Mouse (Mus musculus) erythroblast, adult 5-6 weeks (primary cell): ENCODE measurements around the gene Rmi2. TPM values are rescaled to one million over a fixed set of nuclear protein-coding genes. Genes with fewer than 3 reads are reported as not detected.

ENCODE experiments used
- ATAC-seq: replicated peaks from 2 replicates; pipeline ENCODE4 v1.8.0; 2016; ENCODE audit warnings: moderate number of reproducible peaks, mild to moderate bottlenecking, moderate TSS enrichment, inconsistent platforms; ENCODE audit not compliant: poor library complexity, low FRiP score, severe bottlenecking
- total RNA-seq, 2 experiments: library from RNA; stranded (forward) in 1 of 2; stranded (reverse) in 1 of 2; fragments of 150-400 nt in 1 of 2; fragments of 200-764, 138-1000 nt in 1 of 2; gene quantifications; 2 replicates each; pipeline versions ENCODE4 v1.2.3 to v1.2.4; 2015 to 2017; ENCODE audit warnings: low replicate concordance in 2 of 2

Gene Rmi2
- total RNA-seq, 2 experiments from 2014 or later: 0.96 to 1.3 TPM

DNA sequence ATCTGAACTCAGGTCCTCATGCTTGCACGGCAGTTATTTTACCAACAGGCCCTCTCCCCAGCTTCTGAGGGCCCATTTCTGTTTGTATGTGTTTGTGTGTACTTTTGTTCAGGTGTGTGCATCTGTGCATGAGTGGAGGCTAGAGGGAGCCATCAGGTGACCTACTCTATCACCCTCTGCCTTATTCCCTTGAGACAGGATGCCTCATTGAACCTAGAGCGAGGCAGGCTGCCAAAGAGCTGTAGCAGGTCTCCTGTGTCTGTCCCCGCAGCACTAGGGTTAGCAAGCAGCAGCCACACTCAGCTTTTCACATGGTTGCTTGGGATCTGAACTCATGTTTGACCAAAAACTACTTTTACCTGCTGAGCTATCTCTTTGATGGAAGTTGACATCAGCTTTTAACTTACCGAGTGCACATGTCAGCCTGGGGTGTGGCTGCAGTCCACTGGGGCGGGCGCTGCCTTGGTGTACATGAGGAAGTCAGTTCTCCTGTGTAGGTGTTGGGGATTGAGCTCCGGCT is 24.9 kb downstream of the Rmi2 start:
- ATAC-seq: no peak

DNA sequence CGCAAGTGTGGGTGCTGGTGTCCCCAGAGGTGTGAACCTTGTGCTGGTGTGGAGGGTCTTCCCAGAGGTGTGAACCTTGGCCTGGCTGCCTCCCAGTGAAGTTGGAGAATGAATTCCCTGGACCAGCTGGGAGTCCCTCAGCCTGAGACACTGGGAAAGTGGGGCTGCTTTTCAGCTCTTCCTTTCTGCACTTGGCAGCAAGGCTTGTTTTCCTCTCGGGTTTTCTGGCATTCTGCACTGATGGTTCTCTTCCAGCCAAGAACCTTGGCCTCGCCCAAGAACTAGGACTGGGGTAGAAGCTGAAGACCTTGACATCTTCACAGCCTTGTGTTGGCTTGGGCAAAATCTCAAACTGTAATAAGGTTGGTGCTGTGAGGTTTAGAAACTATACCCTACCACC is 26.5 kb downstream of the Rmi2 start:
- ATAC-seq: no peak

DNA sequence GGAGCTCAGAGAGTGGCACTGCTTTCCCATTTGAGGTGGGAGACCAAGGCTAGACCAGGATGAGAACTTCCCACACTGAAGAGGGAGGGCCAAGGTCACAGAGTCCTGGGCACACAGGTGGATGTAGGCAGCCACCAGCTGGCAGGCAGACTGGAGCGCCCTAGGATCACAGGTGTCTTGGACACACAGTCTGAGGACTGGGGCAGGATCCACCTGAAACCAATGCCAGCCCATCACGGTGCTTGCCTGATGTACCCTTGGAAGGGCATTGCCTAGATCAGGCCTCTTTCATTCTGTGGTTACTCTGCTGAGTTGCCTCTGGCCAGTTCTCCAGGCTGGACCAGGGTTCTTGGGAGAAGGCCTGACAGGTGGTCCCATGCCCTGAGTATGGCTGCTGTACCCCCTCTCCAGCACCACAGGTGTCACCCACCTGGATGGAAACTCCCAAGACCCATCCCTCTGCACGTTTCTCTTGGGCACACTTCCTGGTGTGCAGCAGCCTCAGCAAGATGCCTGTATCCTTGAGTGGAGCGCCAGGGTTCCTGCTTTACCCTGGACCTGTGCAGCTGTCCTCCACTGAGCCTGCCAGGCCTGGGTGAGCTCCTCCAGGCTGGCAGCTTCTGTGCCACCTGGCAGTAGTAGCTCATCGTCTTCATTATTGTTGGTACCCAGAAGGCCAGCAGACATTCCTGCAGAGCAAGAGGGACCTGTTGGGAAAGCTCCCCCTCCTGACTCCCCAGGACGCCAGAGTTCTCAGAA is 30.2 kb downstream of the Rmi2 start:
- no peak for ATAC-seq

DNA sequence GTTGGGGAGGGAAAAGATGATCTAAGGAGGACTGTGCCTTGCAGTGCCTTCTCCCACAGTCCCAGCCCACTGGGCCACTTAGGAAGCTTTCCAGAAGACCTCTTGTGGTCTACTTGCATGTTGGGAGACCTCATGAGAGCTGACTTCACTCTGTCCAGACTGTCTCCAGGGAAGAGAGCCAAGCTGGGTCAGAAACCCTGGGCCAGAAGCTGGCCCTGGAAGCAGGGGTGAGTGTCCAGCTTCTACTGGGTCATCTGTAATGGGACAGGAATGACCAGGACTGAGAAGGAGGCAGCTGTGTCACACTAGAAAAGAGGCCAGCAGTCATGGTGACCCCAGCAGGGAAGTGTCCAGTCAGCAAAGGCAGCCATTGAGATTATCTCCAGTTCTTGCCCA is 30.7 kb downstream of the Rmi2 start:
- ATAC-seq: no peak

DNA sequence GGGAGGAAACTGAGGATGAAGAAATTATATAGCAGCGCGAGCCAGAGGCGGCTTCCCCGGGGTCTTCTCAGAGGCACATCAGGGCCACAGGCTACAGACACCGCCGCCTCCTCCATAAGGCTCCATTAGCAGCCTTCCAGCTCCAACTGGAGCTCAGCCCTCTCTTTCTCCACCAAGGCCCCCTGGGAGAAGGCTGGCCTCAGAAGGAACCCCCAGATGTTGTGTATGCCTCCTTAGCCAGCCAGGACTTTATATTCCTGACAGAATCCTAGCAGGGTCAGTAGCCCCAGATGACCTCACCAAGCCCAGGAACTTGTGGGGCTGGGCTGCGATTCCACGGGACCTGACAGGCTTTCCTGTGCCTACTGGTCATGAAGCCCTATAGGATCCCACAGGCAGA is 32.0 kb downstream of the Rmi2 start:
- no peak for ATAC-seq

DNA sequence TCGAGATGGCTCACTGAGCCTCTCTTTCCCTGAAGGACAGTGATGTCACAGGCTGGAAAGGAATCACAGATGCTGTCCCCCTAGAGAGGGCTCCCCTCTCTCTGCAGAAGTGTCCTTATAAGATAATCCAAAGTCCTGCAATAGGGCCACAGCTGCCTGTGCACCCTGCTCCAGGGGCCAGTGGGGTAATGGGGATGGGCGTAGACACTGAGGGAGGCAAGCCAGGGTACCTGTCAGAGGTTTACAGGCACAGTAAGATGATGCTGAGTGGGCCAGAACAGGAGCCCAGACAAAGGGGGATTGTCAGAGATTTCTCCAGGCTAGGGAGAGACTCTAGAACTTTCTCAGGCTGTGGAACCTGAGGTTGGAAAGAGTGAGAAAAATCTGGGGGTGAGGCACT is 32.6 kb downstream of the Rmi2 start:
- no peak for ATAC-seq

DNA sequence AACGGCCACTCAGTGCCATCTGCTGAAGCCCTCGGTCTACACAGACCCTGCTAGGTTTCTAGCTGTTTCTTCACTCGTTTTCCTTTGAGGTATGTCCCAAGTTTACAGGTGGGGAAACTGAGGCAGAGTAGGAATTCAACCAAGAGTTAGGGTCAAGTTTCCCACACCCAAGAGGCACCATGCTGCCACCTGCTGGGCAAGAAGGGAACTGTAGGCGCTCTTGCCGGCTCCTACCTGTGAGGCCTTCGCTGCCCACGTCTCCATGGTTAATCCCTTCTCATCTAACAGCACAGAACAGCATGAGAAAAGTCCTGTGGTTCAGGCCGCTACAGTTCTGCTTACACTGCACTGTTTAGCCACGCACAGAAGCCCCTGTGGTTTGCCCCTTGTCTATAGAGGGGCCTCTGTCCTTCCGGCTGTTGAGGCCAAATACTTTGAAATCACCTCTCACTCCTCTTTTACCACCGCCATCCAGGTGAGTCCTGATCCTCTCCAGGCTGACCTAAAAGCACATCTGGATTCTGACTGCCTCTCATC is 33.1 kb downstream of the Rmi2 start:
- peak; percentile 56; the same call in 1 of the 2 replicates for ATAC-seq

DNA sequence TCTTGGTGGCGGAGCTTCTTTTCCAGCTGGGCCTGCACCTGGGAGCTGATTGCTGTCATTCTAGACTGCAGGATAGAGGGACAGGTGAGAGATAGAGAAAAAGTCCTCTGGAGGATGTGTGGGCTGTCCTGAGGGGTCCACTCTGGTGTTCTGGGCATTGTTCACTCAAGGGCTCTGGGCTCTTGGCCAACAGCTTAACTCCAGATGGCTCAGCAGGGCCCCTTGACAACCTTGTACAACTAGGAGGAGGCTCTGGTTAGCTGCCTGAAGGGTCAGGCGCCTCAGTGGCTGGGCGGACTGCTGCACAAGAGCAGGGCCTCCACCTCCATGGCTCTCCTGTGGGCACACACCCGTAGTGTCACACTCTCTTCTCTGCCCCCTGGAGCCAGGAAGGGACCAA is 36.1 kb downstream of the Rmi2 start:
- ATAC-seq: no peak

DNA sequence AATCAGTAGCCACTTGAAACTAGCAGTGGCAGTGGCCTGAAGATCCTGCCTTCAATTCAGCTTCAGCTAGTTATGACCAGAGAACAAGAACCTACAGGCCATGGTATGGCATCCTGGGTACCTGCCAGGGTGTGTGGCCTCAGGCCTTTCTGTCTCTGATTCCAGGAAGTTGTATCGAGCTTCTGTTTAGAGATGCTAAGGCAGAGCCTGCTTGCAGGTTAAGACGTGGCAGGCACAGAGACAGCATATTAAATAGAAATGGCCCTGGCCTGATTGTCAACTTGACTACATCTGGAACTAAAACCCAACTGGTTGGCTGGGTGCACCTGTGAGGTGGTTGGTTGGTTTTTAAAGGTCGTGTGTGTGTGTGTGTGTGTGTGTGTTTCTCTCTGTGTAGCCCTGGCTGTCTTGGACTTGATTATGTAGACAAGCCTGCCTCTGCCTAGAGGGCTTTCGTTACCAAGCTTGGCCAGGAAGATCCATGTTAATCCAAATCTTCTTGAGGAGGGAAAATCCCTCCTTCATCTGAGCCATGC is 38.0 kb downstream of the Rmi2 start:
- ATAC-seq: no peak

DNA sequence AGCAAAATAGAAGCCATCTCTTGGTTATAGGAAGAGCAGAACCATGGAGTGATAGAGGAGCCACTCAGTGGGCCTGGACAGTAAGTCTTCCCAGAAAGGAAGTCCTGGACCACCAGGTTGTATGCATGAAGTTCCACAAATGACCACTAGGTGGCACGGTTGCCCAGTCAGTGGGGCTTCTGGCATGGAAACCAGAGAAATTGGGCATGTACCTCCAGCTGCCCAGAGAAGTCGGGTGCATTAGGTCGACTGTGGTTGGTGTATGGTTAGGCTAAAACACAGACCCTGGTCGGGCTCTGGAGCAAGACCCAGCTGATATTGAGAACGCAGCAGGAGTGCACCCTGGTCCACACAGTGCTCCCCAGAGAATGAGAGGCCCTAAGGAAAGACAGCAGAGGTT is 38.8 kb downstream of the Rmi2 start:
- peak; percentile 63 for ATAC-seq

DNA sequence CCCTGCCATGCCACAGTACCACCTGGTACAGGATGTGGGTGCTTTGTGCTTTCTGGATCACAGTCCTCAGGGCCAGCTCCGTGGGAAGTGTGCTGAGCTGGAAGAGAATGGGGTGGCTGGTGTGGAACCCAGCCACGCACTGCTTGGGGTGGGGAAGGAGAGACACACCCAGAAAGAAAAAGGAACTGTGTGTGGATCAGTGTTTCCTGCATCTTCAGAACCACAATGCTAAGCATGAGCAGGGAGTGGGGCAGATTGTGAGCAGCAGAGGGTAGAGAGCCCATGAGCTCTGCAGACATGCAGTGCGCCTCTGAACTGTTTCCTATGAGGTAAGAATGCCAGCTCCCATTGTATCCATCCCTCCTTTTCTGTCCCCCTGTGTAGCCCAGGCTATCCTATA is 43.4 kb downstream of the Rmi2 start:
- no peak for ATAC-seq

DNA sequence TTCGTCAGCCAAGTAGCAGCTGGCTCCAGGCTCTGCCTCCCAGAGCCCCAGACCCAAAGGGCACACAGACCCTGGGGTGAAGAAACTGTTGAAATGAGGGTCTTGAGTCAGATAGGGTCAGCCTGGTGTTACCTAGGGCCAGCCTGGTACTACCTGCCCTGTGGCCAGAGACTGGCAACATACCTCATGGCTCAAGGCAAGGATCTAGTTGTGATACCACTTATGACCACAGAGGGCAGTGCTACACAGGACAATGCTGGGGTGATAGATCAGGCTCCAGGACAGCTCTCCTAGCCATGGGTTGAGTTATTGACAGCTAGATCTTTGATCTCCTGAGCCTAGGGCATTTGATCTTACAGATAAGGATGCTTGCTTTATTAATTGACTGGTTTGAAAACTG is 44.6 kb downstream of the Rmi2 start:
- 0 out of 2 replicates have a peak, but pooled peaks have one; percentile 62 for ATAC-seq

DNA sequence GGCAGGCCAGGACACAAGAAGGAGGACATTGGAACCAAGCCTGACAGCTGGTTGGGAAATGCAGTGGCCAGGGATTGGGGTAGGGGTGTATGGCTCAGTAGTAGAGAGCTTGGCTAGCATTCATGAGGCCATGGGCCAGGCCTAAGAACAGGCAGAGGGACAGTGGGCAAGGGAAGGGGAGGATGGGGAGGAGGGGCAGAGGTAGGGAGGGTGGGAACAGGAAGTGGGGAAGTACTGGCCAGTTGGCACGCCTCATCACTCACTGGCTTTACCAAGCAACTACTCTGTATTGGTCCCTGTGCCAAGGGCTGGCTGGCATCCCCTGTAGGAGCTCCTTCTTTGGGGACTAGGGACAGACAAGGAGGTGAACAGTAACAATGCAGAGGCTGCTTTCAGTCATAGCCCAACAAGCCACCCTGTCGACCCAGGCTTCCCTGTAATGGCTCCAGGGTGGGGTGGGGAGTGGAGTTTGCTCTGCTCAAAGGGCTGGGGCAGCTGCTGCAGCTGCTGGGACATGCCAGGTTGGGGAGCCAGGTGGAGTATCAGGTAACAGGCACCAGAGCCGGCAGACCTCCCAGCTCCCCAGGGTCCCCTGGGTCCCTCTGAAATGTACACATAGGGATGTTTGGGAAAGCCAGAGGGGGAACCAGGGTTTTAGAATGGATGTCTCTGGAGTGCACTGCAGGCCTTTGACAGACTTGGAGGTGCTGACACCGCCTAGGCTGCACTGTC is 46.5 kb downstream of the Rmi2 start:
- no peak for ATAC-seq

DNA sequence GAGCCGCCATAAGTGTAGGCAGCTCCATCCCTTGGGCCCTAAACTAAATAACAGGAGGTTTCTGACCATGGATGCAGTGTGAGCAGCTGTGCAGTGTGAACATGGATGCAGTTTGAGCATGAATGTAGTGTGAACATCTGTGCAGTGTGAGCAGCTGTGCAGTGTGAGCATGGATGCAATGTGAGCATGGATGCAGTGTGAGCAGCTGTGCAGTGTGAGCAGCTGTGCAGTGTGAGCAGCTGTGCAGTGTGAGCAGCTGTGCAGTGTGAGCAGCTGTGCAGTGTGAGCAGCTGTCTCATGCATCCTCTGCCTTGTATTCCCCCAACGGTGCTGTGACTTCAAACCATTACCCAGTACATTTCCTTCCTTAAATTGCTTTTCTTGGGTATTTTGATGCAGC is 52.6 kb downstream of the Rmi2 start:
- ATAC-seq: no peak

DNA sequence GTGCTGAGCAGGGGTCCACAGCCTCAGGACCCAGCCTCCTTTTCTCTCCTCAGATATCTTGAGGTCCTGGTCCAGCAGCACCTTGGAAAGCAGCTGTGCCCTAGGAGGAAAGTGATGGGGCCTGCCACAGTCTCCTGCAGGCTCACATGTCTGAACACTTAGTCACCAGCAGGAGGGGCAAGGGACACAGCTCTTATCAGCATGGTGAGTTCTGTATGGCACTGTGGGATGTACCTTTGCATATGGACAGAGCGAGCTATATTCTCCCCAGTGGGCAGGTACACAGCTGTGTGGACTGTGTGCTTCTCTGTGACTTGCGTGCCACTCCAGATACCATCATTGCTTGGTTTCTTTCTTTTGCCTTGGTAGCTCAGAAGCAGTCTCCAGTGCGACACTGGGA is 55.5 kb downstream of the Rmi2 start:
- ATAC-seq: no peak

DNA sequence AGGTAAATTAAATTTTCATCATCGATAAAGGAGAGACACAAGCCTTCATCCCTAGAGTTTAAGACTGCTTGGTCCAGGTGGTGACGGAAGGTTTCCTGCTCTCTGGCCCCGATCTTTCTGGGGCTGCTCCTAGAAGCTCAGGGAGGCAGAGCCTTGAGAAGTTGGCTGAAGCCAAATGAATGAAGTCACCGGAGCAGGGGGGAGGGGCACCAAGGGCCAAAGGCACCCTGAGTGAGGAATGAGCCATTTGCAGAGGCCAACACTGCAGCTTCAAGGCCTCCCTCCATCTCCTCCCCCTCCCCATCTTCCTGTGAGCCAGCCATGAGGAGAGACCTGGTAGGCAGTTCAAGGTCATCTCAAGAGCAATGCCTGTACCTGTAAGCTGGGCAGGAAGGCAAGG is 58.3 kb downstream of the Rmi2 start:
- ATAC-seq: no peak

DNA sequence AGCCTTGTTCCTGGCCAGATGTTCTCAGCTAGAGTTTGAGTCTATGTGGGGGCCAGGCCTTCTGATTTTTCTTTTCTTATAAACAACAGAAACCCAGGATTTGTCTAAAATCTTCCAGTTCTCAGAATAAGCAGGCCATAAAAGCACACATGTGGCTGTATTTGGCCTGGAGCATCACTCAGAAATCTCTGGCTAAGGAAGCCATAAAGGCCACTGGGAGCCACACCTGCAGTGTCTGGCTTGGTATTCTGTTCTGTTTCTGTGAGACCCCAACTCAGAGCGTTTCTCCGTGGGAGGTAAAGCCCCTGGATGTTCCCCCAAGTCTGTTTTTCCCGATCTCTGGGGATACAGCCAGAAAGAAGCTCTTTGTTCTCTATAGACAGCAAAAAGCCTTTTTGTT is 61.0 kb downstream of the Rmi2 start:
- no peak for ATAC-seq

DNA sequence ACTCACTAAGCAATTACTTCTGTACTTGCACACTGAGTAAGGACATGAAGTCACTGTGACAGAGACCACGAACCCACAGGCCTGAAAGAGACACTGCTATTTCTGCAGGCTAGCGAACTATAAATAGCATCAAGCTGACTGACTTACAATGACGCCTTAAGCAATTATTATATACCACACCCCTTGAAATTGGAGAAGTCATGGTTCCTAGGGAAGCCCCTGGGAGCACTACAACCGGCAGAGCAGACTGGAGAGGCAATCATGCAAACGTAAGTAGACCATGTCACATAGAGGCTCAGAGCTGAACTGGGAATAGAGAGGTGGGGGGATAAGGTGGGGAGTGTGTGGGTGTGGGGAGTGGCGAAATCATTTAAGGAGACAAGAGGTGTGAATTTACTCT is 62.5 kb downstream of the Rmi2 start:
- ATAC-seq: no peak

DNA sequence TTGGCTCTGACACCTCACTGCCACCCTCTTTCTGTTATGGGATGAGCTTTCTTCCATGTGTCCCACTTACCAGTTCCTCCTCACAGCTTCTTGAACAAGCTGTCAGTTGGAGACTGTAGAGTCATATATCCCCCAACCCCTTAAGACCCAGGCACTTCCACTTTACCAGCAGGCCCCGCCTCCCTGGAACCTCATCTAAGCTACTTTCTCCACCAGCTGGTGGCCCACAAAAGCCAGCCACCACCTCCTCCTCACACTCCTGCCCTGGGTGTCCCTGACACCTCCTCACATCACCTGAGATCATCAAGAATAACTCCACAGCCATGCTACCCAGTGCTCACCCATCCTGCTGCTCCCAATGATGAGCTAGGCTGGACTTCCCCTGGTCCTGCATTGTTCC is 65.9 kb downstream of the Rmi2 start:
- no peak for ATAC-seq

DNA sequence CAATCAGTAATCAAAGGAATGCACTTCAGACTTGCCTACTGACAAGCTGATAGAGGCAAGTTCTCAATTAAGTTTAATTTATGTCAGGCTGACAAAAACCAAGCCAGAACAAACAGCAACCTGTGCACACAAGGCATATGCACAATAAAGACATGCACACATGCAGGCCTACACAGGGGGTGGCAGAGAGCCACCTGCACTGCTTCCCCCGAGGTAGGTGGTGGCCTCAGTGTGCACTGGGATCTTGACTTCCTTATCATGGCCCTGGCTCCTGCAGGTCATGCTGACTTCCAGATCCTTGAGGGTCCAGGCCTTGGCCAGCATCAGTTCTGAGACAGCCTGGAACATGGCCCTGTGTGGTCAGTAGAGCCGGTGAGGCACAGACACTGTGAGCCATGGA is 67.1 kb downstream of the Rmi2 start:
- no peak for ATAC-seq

DNA sequence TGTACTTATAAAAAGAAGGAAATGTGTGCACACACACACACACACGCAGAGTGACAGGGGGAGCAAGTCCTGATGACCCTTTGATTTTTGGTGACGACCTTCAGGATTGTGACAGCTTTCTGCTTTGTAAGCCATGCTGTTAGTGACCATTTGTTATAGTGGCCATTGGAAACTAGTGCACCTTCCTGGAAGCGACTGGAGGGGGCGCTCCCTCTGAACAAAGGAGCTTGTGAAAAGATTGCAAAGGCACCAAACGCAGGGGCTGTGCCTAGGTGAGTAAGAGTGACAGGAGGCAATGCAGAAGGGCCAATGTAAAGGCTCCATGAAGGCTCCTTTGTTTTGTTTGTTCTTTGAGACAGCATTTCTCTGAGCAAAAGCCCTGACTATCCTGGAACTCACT is 68.0 kb downstream of the Rmi2 start:
- no peak for ATAC-seq
